Mouse (Mus musculus) forebrain, postnatal 0 days (tissue): ENCODE measurements around the gene Zbtb34. TPM values are rescaled to one million over a fixed set of nuclear protein-coding genes. Genes with fewer than 3 reads are reported as not detected.

Experiments
- ATAC-seq: fragments of 200-750 bp; cut with Nextera tagmentation; 2 replicates; pipeline ENCODE4 v1.8.0; 2017; ENCODE audit warnings: mild to moderate bottlenecking, moderate library complexity
- DNase-seq: peaks from one replicate; pipeline ENCODE4 v3.0.0-alpha.2; 2015
- H3K27ac ChIP-seq: fragments of 300-500 bp; sonication (generic); 2 replicates; pipeline ENCODE4 v1.5.1; 2014; ENCODE audit warnings: low read depth, mild to moderate bottlenecking, antibody characterized with exemption, low read length, moderate library complexity, mixed read lengths
- H3K27me3 ChIP-seq: fragments of 300-500 bp; sonication (generic); 2 replicates; pipeline ENCODE4 v1.6.1; 2014; ENCODE audit warnings: mild to moderate bottlenecking, low read length, mixed read lengths; ENCODE audit not compliant: insufficient read depth
- H3K36me3 ChIP-seq: fragments of 300-500 bp; sonication (generic); 2 replicates; pipeline ENCODE4 v1.6.1; 2014; ENCODE audit warnings: mild to moderate bottlenecking, moderate library complexity; ENCODE audit not compliant: insufficient read depth
- H3K4me1 ChIP-seq: fragments of 300-500 bp; sonication (generic); 2 replicates; pipeline ENCODE4 v1.6.1; 2014; ENCODE audit warnings: antibody characterized with exemption; ENCODE audit not compliant: insufficient read depth
- H3K4me2 ChIP-seq: fragments of 300-500 bp; sonication (generic); 2 replicates; pipeline ENCODE4 v1.6.1; 2014; ENCODE audit warnings: low read depth, mild to moderate bottlenecking, moderate library complexity
- H3K4me3 ChIP-seq: fragments of 300-500 bp; sonication (generic); 2 replicates; pipeline ENCODE4 v1.5.1; 2014; ENCODE audit warnings: low read depth, low read length, mixed read lengths
- H3K9ac ChIP-seq: fragments of 300-500 bp; sonication (generic); 2 replicates; pipeline ENCODE4 v1.6.1; 2014; ENCODE audit warnings: mild to moderate bottlenecking
- H3K9me3 ChIP-seq: fragments of 300-500 bp; sonication (generic); 2 replicates; pipeline ENCODE4 v1.6.1; 2016; ENCODE audit warnings: low read length
- CTCF ChIP-seq: sonication (generic); IDR thresholded peaks from 2 replicates; pipeline ENCODE4 v1.5.1; 2016; ENCODE audit warnings: antibody characterized with exemption, control low read depth, low read depth
- WGBS: fragments of 180-500 bp; shearing (Covaris S2); extraction: QIAGEN DNeasy Blood & Tissue Kit; methylation state at CpG from one replicate; pipeline ENCODE4 v1.1.7; 2014; 5-methylcytosine and 5-hydroxymethylcytosine counted together
- polyA plus RNA-seq: library from polyadenylated mRNA; unstranded; fragments of >200 nt; fragmentation: Nextera tagmentation; extraction: Ambion mirVana; gene quantifications from 2 replicates; pipeline ENCODE4 v1.2.1, GENCODE M21; 2015
- total RNA-seq: library from RNA; depleted of rRNA; stranded (reverse); fragments of >200 nt; gene quantifications from 2 replicates; pipeline ENCODE4 v1.2.3, GENCODE M21; 2014

Zbtb34 gene
- total and polyA plus RNA-seq, 2 experiments from 2014 or later: 4.5 to 24.1 TPM

- no peak for TF ChIP-seq CTCF
- Histone ChIP-seq H3K27ac (no peak overlapping the region), H3K4me3 (no peak overlapping the region), H3K27me3 (no peaks in the 10 kb centered on the region), H3K36me3 (peaks cover 27% of the 10 kb centered on the region), H3K4me1 (peaks cover 15% of the 10 kb centered on the region), H3K9me3 (no peaks in the 10 kb centered on the region), H3K9ac (no peak overlapping the region), H3K4me2 (no peak overlapping the region)
- 58% methylated on average over 5 of the region's 5 CpGs for WGBS
- ATAC-seq (no peak), DNase-seq (no peak)
These were observed 34.1 kb upstream of the Zbtb34 start for GRCm38 (mm10) chr2:33465215-33465614.

- no peak for ATAC-seq
- Histone ChIP-seq H3K27ac (no peak overlapping the region), H3K27me3 (no peaks in the 10 kb centered on the region), H3K4me3 (no peak overlapping the region), H3K9me3 (no peaks in the 10 kb centered on the region), H3K9ac (no peak overlapping the region), H3K4me1 (0 out of 2 replicates have a peak, but pooled peaks cover 10% of the 10 kb centered on the region), H3K36me3 (peaks cover 36% of the 10 kb centered on the region), H3K4me2 (no peak overlapping the region)
- WGBS: 90% methylated on average over 7 of the region's 7 CpGs
- TF ChIP-seq CTCF: no peak
- no peak for DNase-seq
These were observed 30.9 kb upstream of the Zbtb34 start for GRCm38 (mm10) chr2:33462066-33462465.

GRCm38 (mm10) chr2:33461066-33461465 is 29.9 kb upstream of the Zbtb34 start:
- no peaks in the 10 kb centered on the region for H3K9me3 ChIP-seq
- TF ChIP-seq CTCF: no peak
- ATAC-seq: no peak
- no peak overlapping the region for H3K4me3 ChIP-seq
- no peaks in the 10 kb centered on the region for H3K27me3 ChIP-seq
- H3K9ac ChIP-seq: no peak overlapping the region
- H3K4me2 ChIP-seq: no peak overlapping the region
- H3K27ac ChIP-seq: no peak overlapping the region
- H3K36me3 ChIP-seq: peaks cover 36% of the 10 kb centered on the region
- no peak for DNase-seq
- WGBS: 73% methylated on average over 1 of the region's 1 CpGs
- 0 out of 2 replicates have a peak, but pooled peaks cover 6% of the 10 kb centered on the region for H3K4me1 ChIP-seq

GRCm38 (mm10) chr2:33459660-33460059 is 28.5 kb upstream of the Zbtb34 start:
- ATAC-seq: no peak
- peaks cover 36% of the 10 kb centered on the region for H3K36me3 ChIP-seq
- no peak overlapping the region for H3K4me3 ChIP-seq
- WGBS: 92% methylated on average over 4 of the region's 4 CpGs
- TF ChIP-seq CTCF: no peak
- no peaks in the 10 kb centered on the region for H3K27me3 ChIP-seq
- H3K27ac ChIP-seq: no peak overlapping the region
- no peak overlapping the region for H3K9ac ChIP-seq
- no peaks in the 10 kb centered on the region for H3K9me3 ChIP-seq
- no peak overlapping the region for H3K4me2 ChIP-seq
- H3K4me1 ChIP-seq: no peaks in the 10 kb centered on the region
- no peak for DNase-seq

GRCm38 (mm10) chr2:33456696-33457095 is 25.6 kb upstream of the Zbtb34 start:
- peaks cover 39% of the 10 kb centered on the region for H3K36me3 ChIP-seq
- H3K9me3 ChIP-seq: no peaks in the 10 kb centered on the region
- H3K4me3 ChIP-seq: no peak overlapping the region
- no peak overlapping the region for H3K9ac ChIP-seq
- no peak overlapping the region for H3K27ac ChIP-seq
- H3K4me1 ChIP-seq: no peaks in the 10 kb centered on the region
- no peak overlapping the region for H3K4me2 ChIP-seq
- ATAC-seq (no peak), DNase-seq (no peak)
- WGBS: 86% methylated on average over 3 of the region's 3 CpGs
- no peaks in the 10 kb centered on the region for H3K27me3 ChIP-seq
- no peak for TF ChIP-seq CTCF

GRCm38 (mm10) chr2:33456242-33456641 is 25.1 kb upstream of the Zbtb34 start:
- DNase-seq (no peak), ATAC-seq (no peak)
- Histone ChIP-seq H3K4me3 (no peak overlapping the region), H3K4me1 (no peaks in the 10 kb centered on the region), H3K4me2 (no peak overlapping the region), H3K27me3 (no peaks in the 10 kb centered on the region), H3K27ac (no peak overlapping the region), H3K9ac (no peak overlapping the region), H3K9me3 (no peaks in the 10 kb centered on the region), H3K36me3 (peaks cover 41% of the 10 kb centered on the region)
- TF ChIP-seq CTCF: no peak
- WGBS: 94% methylated on average over 5 of the region's 5 CpGs

GRCm38 (mm10) chr2:33455350-33455749 is 24.2 kb upstream of the Zbtb34 start:
- Histone ChIP-seq H3K36me3 (peaks cover 44% of the 10 kb centered on the region), H3K9me3 (no peaks in the 10 kb centered on the region), H3K9ac (no peak overlapping the region), H3K27ac (no peak overlapping the region), H3K4me2 (no peak overlapping the region), H3K4me3 (no peak overlapping the region), H3K27me3 (no peaks in the 10 kb centered on the region), H3K4me1 (no peaks in the 10 kb centered on the region)
- ATAC-seq (no peak), DNase-seq (no peak)
- TF ChIP-seq CTCF: no peak
- WGBS: 77% methylated on average over 3 of the region's 3 CpGs

- Histone ChIP-seq H3K4me1 (no peaks in the 10 kb centered on the region), H3K9me3 (no peaks in the 10 kb centered on the region), H3K4me3 (no peak overlapping the region), H3K36me3 (peaks cover 43% of the 10 kb centered on the region), H3K27ac (no peak overlapping the region), H3K4me2 (no peak overlapping the region), H3K27me3 (no peaks in the 10 kb centered on the region), H3K9ac (no peak overlapping the region)
- 69% methylated on average over 8 of the region's 8 CpGs for WGBS
- DNase-seq (no peak), ATAC-seq (no peak)
- no peak for TF ChIP-seq CTCF
These were observed 23.7 kb upstream of the Zbtb34 start for GRCm38 (mm10) chr2:33454816-33455215.
